Mouse (Mus musculus) heart, embryonic 16.5 days (tissue): ENCODE measurements around the gene Dab1. TPM values are rescaled to one million over a fixed set of nuclear protein-coding genes. Genes with fewer than 3 reads are reported as not detected.

Experiments used
- ATAC-seq: fragments of 200-750 bp; cut with Nextera tagmentation; replicated peaks from 2 replicates; pipeline ENCODE4 v1.8.0; 2017; ENCODE audit warnings: moderate number of reproducible peaks; ENCODE audit not compliant: insufficient read depth, low FRiP score; ENCODE audit errors: extremely low read depth
- H3K27ac ChIP-seq: fragments of 300-500 bp; sonication (generic); 2 replicates; pipeline ENCODE4 v1.5.1; 2014; ENCODE audit warnings: mild to moderate bottlenecking, low read length, control low read depth, moderate library complexity
- H3K27me3 ChIP-seq: fragments of 300-500 bp; sonication (generic); 2 replicates; pipeline ENCODE4 v1.6.1; 2014; ENCODE audit warnings: low read length, mixed read lengths; ENCODE audit not compliant: control insufficient read depth, insufficient read depth
- H3K36me3 ChIP-seq: fragments of 300-500 bp; sonication (generic); 2 replicates; pipeline ENCODE4 v1.6.1; 2014; ENCODE audit not compliant: control insufficient read depth, insufficient read depth
- H3K4me1 ChIP-seq: fragments of 300-500 bp; sonication (generic); 2 replicates; pipeline ENCODE4 v1.6.1; 2014; ENCODE audit warnings: low read length, mixed read lengths; ENCODE audit not compliant: control insufficient read depth, insufficient read depth
- H3K4me2 ChIP-seq: fragments of 300-500 bp; sonication (generic); 2 replicates; pipeline ENCODE4 v1.6.1; 2014; ENCODE audit warnings: low read depth, mild to moderate bottlenecking, control low read depth, low read length
- H3K4me3 ChIP-seq: fragments of 300-500 bp; sonication (generic); 2 replicates; pipeline ENCODE4 v1.5.1; 2014; ENCODE audit warnings: mild to moderate bottlenecking, control low read depth, low read length
- H3K9ac ChIP-seq: fragments of 300-500 bp; sonication (generic); 2 replicates; pipeline ENCODE4 v1.6.1; 2014; ENCODE audit warnings: low read length, control low read depth
- H3K9me3 ChIP-seq: fragments of 300-500 bp; sonication (generic); replicated peaks from 2 replicates; pipeline ENCODE4 v1.6.1; 2016; ENCODE audit warnings: low read length; ENCODE audit not compliant: control insufficient read depth
- WGBS: fragments of 180-500 bp; shearing (Covaris S2); extraction: QIAGEN DNeasy Blood & Tissue Kit; methylation state at CpG from one replicate; pipeline ENCODE4 v1.1.7; 2014; 5-methylcytosine and 5-hydroxymethylcytosine counted together
- polyA plus RNA-seq: library from polyadenylated mRNA; unstranded; fragments of >200 nt; fragmentation: Nextera tagmentation; extraction: Ambion mirVana; gene quantifications from 2 replicates; pipeline ENCODE4 v1.2.1, GENCODE M21; 2015

The Dab1 gene
- polyA plus RNA-seq, 1 experiment from 2014 or later = 0.85 TPM

- ATAC-seq = no peak
- WGBS = 35% methylated on average over 5 of the region's 5 CpGs
- no peak overlapping the region for H3K9ac ChIP-seq
- no peaks in the 10 kb centered on the region for H3K27me3 ChIP-seq
- H3K27ac ChIP-seq = no peak overlapping the region
- H3K4me2 ChIP-seq = no peak overlapping the region
- H3K4me1 ChIP-seq = no peaks in the 10 kb centered on the region
- H3K4me3 ChIP-seq = no peak overlapping the region
- no peaks in the 10 kb centered on the region for H3K9me3 ChIP-seq
- H3K36me3 ChIP-seq = no peaks in the 10 kb centered on the region
Observed at GRCm38 (mm10) chr4:103838377-103838776, 219.2 kb downstream of the Dab1 start.

GRCm38 (mm10) chr4:103839541-103839940 lies 220.4 kb downstream of the Dab1 start:
- H3K4me2 ChIP-seq = no peak overlapping the region
- no peak for ATAC-seq
- H3K4me1 ChIP-seq = no peaks in the 10 kb centered on the region
- no peaks in the 10 kb centered on the region for H3K9me3 ChIP-seq
- no peaks in the 10 kb centered on the region for H3K36me3 ChIP-seq
- 70% methylated on average over 2 of the region's 2 CpGs for WGBS
- H3K27me3 ChIP-seq = no peaks in the 10 kb centered on the region
- no peak overlapping the region for H3K27ac ChIP-seq
- H3K9ac ChIP-seq = no peak overlapping the region
- H3K4me3 ChIP-seq = no peak overlapping the region

- Histone ChIP-seq H3K9me3 (no peaks in the 10 kb centered on the region), H3K4me3 (no peak overlapping the region), H3K4me1 (no peaks in the 10 kb centered on the region), H3K27me3 (no peaks in the 10 kb centered on the region), H3K4me2 (no peak overlapping the region), H3K36me3 (no peaks in the 10 kb centered on the region), H3K9ac (no peak overlapping the region), H3K27ac (no peak overlapping the region)
- 52% methylated on average over 7 of the region's 7 CpGs for WGBS
- ATAC-seq = no peak
Observed at GRCm38 (mm10) chr4:103841126-103841525, 222.0 kb downstream of the Dab1 start.

GRCm38 (mm10) chr4:103844635-103845034 lies 225.5 kb downstream of the Dab1 start:
- H3K9ac ChIP-seq = no peak overlapping the region

GRCm38 (mm10) chr4:103857173-103857572 lies 238.0 kb downstream of the Dab1 start:
- H3K9me3 ChIP-seq = no peaks in the 10 kb centered on the region
- ATAC-seq = no peak
- H3K9ac ChIP-seq = no peak overlapping the region
- H3K27me3 ChIP-seq = no peaks in the 10 kb centered on the region
- no peaks in the 10 kb centered on the region for H3K36me3 ChIP-seq
- H3K27ac ChIP-seq = no peak overlapping the region
- no peak overlapping the region for H3K4me2 ChIP-seq
- 8% methylated on average over 1 of the region's 1 CpGs for whole genome bisulfite sequencing
- no peaks in the 10 kb centered on the region for H3K4me1 ChIP-seq
- no peak overlapping the region for H3K4me3 ChIP-seq

More at GRCm38 (mm10) chr4:103844635-103845034, 225.5 kb downstream of the Dab1 start:
- 62% methylated on average over 7 of the region's 7 CpGs for WGBS
- Histone ChIP-seq H3K4me1 (no peaks in the 10 kb centered on the region), H3K4me2 (no peak overlapping the region), H3K27me3 (no peaks in the 10 kb centered on the region), H3K9me3 (no peaks in the 10 kb centered on the region), H3K36me3 (no peaks in the 10 kb centered on the region), H3K4me3 (no peak overlapping the region), H3K27ac (no peak overlapping the region)
- ATAC-seq = no peak

- no peak for ATAC-seq
- Histone ChIP-seq H3K27ac (no peak overlapping the region), H3K9ac (no peak overlapping the region)
Observed at GRCm38 (mm10) chr4:103875564-103875963, 256.4 kb downstream of the Dab1 start.

GRCm38 (mm10) chr4:103878841-103879240 lies 259.7 kb downstream of the Dab1 start:
- H3K36me3 ChIP-seq = no peaks in the 10 kb centered on the region
- no peak overlapping the region for H3K27ac ChIP-seq
- H3K4me1 ChIP-seq = no peaks in the 10 kb centered on the region
- no peaks in the 10 kb centered on the region for H3K9me3 ChIP-seq
- no peaks in the 10 kb centered on the region for H3K27me3 ChIP-seq
- H3K4me3 ChIP-seq = no peak overlapping the region
- H3K9ac ChIP-seq = no peak overlapping the region
- no peak for ATAC-seq
- 76% methylated on average over 4 of the region's 4 CpGs for WGBS
- H3K4me2 ChIP-seq = no peak overlapping the region

More at GRCm38 (mm10) chr4:103875564-103875963, 256.4 kb downstream of the Dab1 start:
- no peak overlapping the region for H3K4me3 ChIP-seq
- H3K9me3 ChIP-seq = no peaks in the 10 kb centered on the region
- H3K4me2 ChIP-seq = no peak overlapping the region
- no peaks in the 10 kb centered on the region for H3K27me3 ChIP-seq
- no peaks in the 10 kb centered on the region for H3K36me3 ChIP-seq
- no peaks in the 10 kb centered on the region for H3K4me1 ChIP-seq
- 17% methylated on average over 3 of the region's 3 CpGs for WGBS

GRCm38 (mm10) chr4:103881641-103882040 lies 262.5 kb downstream of the Dab1 start:
- 64% methylated on average over 3 of the region's 3 CpGs for WGBS
- Histone ChIP-seq H3K4me2 (no peak overlapping the region), H3K36me3 (no peaks in the 10 kb centered on the region), H3K9me3 (no peaks in the 10 kb centered on the region), H3K27me3 (no peaks in the 10 kb centered on the region), H3K27ac (no peak overlapping the region), H3K9ac (no peak overlapping the region), H3K4me3 (no peak overlapping the region), H3K4me1 (no peaks in the 10 kb centered on the region)
- no peak for ATAC-seq

GRCm38 (mm10) chr4:103888086-103888485 lies 268.9 kb downstream of the Dab1 start:
- no peaks in the 10 kb centered on the region for H3K4me1 ChIP-seq
- 72% methylated on average over 2 of the region's 2 CpGs for WGBS
- H3K27ac ChIP-seq = no peak overlapping the region
- no peak overlapping the region for H3K4me2 ChIP-seq
- no peak for ATAC-seq
- H3K9ac ChIP-seq = no peak overlapping the region
- no peaks in the 10 kb centered on the region for H3K27me3 ChIP-seq
- no peak overlapping the region for H3K4me3 ChIP-seq
- H3K36me3 ChIP-seq = no peaks in the 10 kb centered on the region
- no peaks in the 10 kb centered on the region for H3K9me3 ChIP-seq

- no peak overlapping the region for H3K4me3 ChIP-seq
- H3K27ac ChIP-seq = no peak overlapping the region
- H3K9ac ChIP-seq = no peak overlapping the region
- no peak overlapping the region for H3K4me2 ChIP-seq
- H3K36me3 ChIP-seq = no peaks in the 10 kb centered on the region
- 89% methylated on average over 3 of the region's 3 CpGs for WGBS
- no peaks in the 10 kb centered on the region for H3K4me1 ChIP-seq
- H3K9me3 ChIP-seq = no peaks in the 10 kb centered on the region
- ATAC-seq = no peak
- no peaks in the 10 kb centered on the region for H3K27me3 ChIP-seq
Observed at GRCm38 (mm10) chr4:103889110-103889509, 270.0 kb downstream of the Dab1 start.
